Comparison of ENCODE assay signal across 9 mouse cellular contexts in genomic region chr10:117222821-117223220, GRCm38 (mm10). TPM values are rescaled to one million over a fixed set of nuclear protein-coding genes. Genes with fewer than 3 reads are reported as not detected.
DNase-seq lines count a peak whose midpoint lies in the region; ATAC-seq and TF ChIP-seq lines count a peak whose summit lies in the region.
"Had no signal": no experiment of that assay in that cellular context is flagged by ENCODE, and none has a peak within 500 bp of the region (broad histone marks: within the 10 kb centered on the region; RNA-seq: fewer than 3 reads in every experiment).

No protein-coding gene starts in this region.

- ATAC-seq in neural tube, embryonic 13.5 days (ENCODE audit: low read depth): no peak

- peak overlapping the region; percentile 93 for H3K4me3 ChIP-seq in layer of hippocampus, adult 2 months
- H3K4me3 ChIP-seq in forebrain, embryonic 10.5 days: peak overlapping the region; percentile 88
- H3K4me3 ChIP-seq in limb, embryonic 10.5 days: peak overlapping the region; percentile 81
- H3K4me3 ChIP-seq in neural tube, embryonic 13.5 days: peak overlapping the region; percentile 74; the same call in 1 of the 2 replicates

- no peak for DNase-seq in layer of hippocampus, adult 2 months (ENCODE audit: low spot score in 2 of 2)
- no peak for DNase-seq in layer of hippocampus, postnatal 36 days
- DNase-seq in forebrain, embryonic 10.5 days (ENCODE audit: extremely low spot score, low spot score): no peak
- DNase-seq in limb, embryonic 10.5 days (ENCODE audit: low spot score): no peak
- no peak for DNase-seq in cerebellum, adult 11 months
- no peak for DNase-seq in right cerebral cortex, postnatal 36 days (ENCODE audit: low spot score in 2 of 2)
- DNase-seq in cerebellum, postnatal 4 days (ENCODE audit: low spot score in 2 of 2): no peak

- no peak overlapping the region for H3K27ac ChIP-seq in layer of hippocampus, adult 2 months
- peak overlapping the region; percentile 36; the same call in 1 of the 2 replicates for H3K27ac ChIP-seq in forebrain, embryonic 10.5 days
- no peak overlapping the region for H3K27ac ChIP-seq in limb, embryonic 10.5 days
- H3K27ac ChIP-seq in neural tube, embryonic 13.5 days (replicated peaks): no peak overlapping the region

- H3K9ac ChIP-seq in neural tube, embryonic 13.5 days: 0 out of 2 replicates have a peak overlapping the region, but pooled peaks have one; percentile 93

- peaks cover 25% of the 10 kb centered on the region for H3K4me1 ChIP-seq in forebrain, embryonic 10.5 days
- H3K4me1 ChIP-seq in limb, embryonic 10.5 days: peaks cover 21% of the 10 kb centered on the region
- H3K4me1 ChIP-seq in neural tube, embryonic 13.5 days (replicated peaks): peaks cover 24% of the 10 kb centered on the region

- no peaks in the 10 kb centered on the region for H3K9me3 ChIP-seq in forebrain, embryonic 10.5 days
- H3K9me3 ChIP-seq in limb, embryonic 10.5 days (replicated peaks): no peaks in the 10 kb centered on the region
- H3K9me3 ChIP-seq in neural tube, embryonic 13.5 days: no peaks in the 10 kb centered on the region

- H3K36me3 ChIP-seq in forebrain, embryonic 10.5 days (replicated peaks): peaks cover 45% of the 10 kb centered on the region
- H3K36me3 ChIP-seq in limb, embryonic 10.5 days: peaks cover 48% of the 10 kb centered on the region
- H3K36me3 ChIP-seq in neural tube, embryonic 13.5 days: peaks cover 44% of the 10 kb centered on the region

- WGBS in forebrain, embryonic 10.5 days: 28% methylated on average over 3 of the region's 3 CpGs
- 74% methylated on average over 3 of the region's 3 CpGs for WGBS in limb, embryonic 10.5 days
- WGBS in neural tube, embryonic 13.5 days: 72% methylated on average over 3 of the region's 3 CpGs

- peak overlapping the region; percentile 92 for H3K4me2 ChIP-seq in neural tube, embryonic 13.5 days

- no peaks in the 10 kb centered on the region for H3K27me3 ChIP-seq in forebrain, embryonic 10.5 days (ENCODE audit: poor library complexity, severe bottlenecking)
- no peaks in the 10 kb centered on the region for H3K27me3 ChIP-seq in limb, embryonic 10.5 days (ENCODE audit: low read depth, poor library complexity, severe bottlenecking)
- H3K27me3 ChIP-seq in neural tube, embryonic 13.5 days: no peaks in the 10 kb centered on the region

- no peak for TF ChIP-seq CTCF in layer of hippocampus, adult 2 months (conservative IDR thresholded peaks at IDR 0.05)

RNA-seq across cellular contexts. Expression of gene Yeats4, which starts 1.5 kb away (rescaled TPM):
- total RNA-seq in layer of hippocampus, adult 2 months (2021): 10 to 100 TPM; 45.2 to 49.3 TPM
- total RNA-seq in layer of hippocampus, postnatal 36 days (2021): 10 to 100 TPM; 46.1 to 48.0 TPM
- polyA plus RNA-seq in forebrain, embryonic 10.5 days (2016; fragmentation: Nextera tagmentation; extraction: Ambion mirVana): 122 and 123 TPM in 2 replicates
- 107 and 111 TPM in 2 replicates for polyA plus RNA-seq in limb, embryonic 10.5 days (2016; fragmentation: Nextera tagmentation; extraction: Ambion mirVana)
- 123 and 148 TPM in 2 replicates for polyA plus RNA-seq in neural tube, embryonic 13.5 days (2015; fragmentation: Nextera tagmentation; extraction: Ambion mirVana)

RNA-seq across cellular contexts. Expression of gene 9530003J23Rik, which starts 15.7 kb away (rescaled TPM):
- total RNA-seq in layer of hippocampus, adult 2 months (2021): not detected
- total RNA-seq in layer of hippocampus, postnatal 36 days (2021): not detected
- not detected in 2 replicates for polyA plus RNA-seq in forebrain, embryonic 10.5 days (2016; fragmentation: Nextera tagmentation; extraction: Ambion mirVana)
- not detected in 2 replicates for polyA plus RNA-seq in limb, embryonic 10.5 days (2016; fragmentation: Nextera tagmentation; extraction: Ambion mirVana)
- polyA plus RNA-seq in neural tube, embryonic 13.5 days (2015; fragmentation: Nextera tagmentation; extraction: Ambion mirVana): not detected in 2 replicates
- polyA plus RNA-seq: small intestine, adult 2 months had no signal

RNA-seq across cellular contexts. Expression of gene Lyz2, which starts 59.3 kb away (rescaled TPM):
- 10 to 100 TPM; 11.5 to 14.1 TPM for total RNA-seq in layer of hippocampus, adult 2 months (2021)
- total RNA-seq in layer of hippocampus, postnatal 36 days (2021): 10 to 100 TPM; 11.2 to 12.7 TPM
- polyA plus RNA-seq in forebrain, embryonic 10.5 days (2016; fragmentation: Nextera tagmentation; extraction: Ambion mirVana): 8.4 and 10.0 TPM in 2 replicates
- polyA plus RNA-seq in limb, embryonic 10.5 days (2016; fragmentation: Nextera tagmentation; extraction: Ambion mirVana): 6.8 and 8.7 TPM in 2 replicates
- polyA plus RNA-seq in neural tube, embryonic 13.5 days (2015; fragmentation: Nextera tagmentation; extraction: Ambion mirVana): 26.1 and 32.5 TPM in 2 replicates
